Mouse (Mus musculus) ES-Bruce4 (cell line): Measurements from ENCODE around the gene Man2a2.

Experiments used
- CTCF ChIP-seq: IDR thresholded peaks from one replicate; pipeline ENCODE4 v1.8.1; 2011; ENCODE audit warnings: low read depth, low read length
- EP300 ChIP-seq: IDR thresholded peaks from 2 replicates; pipeline ENCODE4 v1.6.1; 2011; ENCODE audit warnings: low read depth, low read length; ENCODE audit not compliant: insufficient read depth
- POLR2A ChIP-seq: IDR thresholded peaks from one replicate; pipeline ENCODE4 v1.8.1; 2011; ENCODE audit warnings: low read length; ENCODE audit not compliant: insufficient read depth

DNA sequence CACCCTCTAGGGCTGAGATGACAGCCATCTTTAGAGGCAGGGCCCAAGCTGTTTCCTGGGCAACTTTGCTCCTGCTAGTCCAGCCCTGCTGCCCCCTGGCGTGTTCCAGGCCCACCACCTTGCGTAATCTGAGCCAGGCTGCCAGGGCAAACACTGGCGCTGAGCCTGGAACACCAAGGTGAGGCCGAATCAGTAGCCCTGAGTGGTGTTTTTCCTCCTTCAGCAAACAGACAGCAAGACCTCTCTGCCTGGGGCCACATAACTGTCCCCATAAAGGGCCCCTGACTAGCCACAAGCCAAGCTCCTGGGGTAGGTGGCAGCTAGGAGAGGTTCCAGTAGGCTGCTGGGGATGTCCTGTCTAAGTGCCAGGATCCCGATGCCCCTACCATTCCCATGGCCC, 28.9 kb upstream of the Man2a2 start:
- TF ChIP-seq CTCF (no peak), POLR2A (no peak), EP300 (no peak)
